Mouse (Mus musculus) cerebellum, postnatal 4 days (tissue): Measurements from ENCODE around the gene Alox8.
A peak's percentile ranks its signal among the peaks of the same experiment; 100 is the strongest.

ENCODE experiments used
- DNase-seq, 2 experiments: peaks; one replicate each; pipeline ENCODE4 v3.0.0; 2022; ENCODE audit warnings: low spot score in 2 of 2, mixed read lengths in 1 of 2

The Alox8 gene

GRCm38 (mm10) chr11:69180120-69180519, 17.5 kb downstream of the Alox8 start:
- no peak for DNase-seq

GRCm38 (mm10) chr11:69179512-69179911, 18.1 kb downstream of the Alox8 start:
- no peak for DNase-seq

GRCm38 (mm10) chr11:69178525-69178924, 19.1 kb downstream of the Alox8 start:
- no peak for DNase-seq

GRCm38 (mm10) chr11:69174722-69175121, 22.9 kb downstream of the Alox8 start:
- DNase-seq: no peak

- no peak for DNase-seq
These were observed 25.0 kb downstream of the Alox8 start for GRCm38 (mm10) chr11:69172606-69173005.

GRCm38 (mm10) chr11:69171626-69172025, 26.0 kb downstream of the Alox8 start:
- DNase-seq: peak in 1 of 2 experiments; percentile 68

GRCm38 (mm10) chr11:69169313-69169712, 28.3 kb downstream of the Alox8 start:
- DNase-seq: no peak

- DNase-seq: peak in 1 of 2 experiments; percentile 40
These were observed 40.8 kb downstream of the Alox8 start, which contains the start of gene Alox12b for GRCm38 (mm10) chr11:69156800-69157199. Gene Alox12b (plus strand): TSS chr11:69156989.

- no peak for DNase-seq
These were observed 42.3 kb downstream of the Alox8 start for GRCm38 (mm10) chr11:69155351-69155750.

GRCm38 (mm10) chr11:69153831-69154230, 43.8 kb downstream of the Alox8 start:
- DNase-seq: no peak

- DNase-seq: no peak
These were observed 46.6 kb downstream of the Alox8 start for GRCm38 (mm10) chr11:69151004-69151403.

GRCm38 (mm10) chr11:69150444-69150843, 47.2 kb downstream of the Alox8 start:
- peak; percentile 55 to 75 for DNase-seq

GRCm38 (mm10) chr11:69149728-69150127, 47.9 kb downstream of the Alox8 start:
- DNase-seq: peak in 1 of 2 experiments; percentile 64

- no peak for DNase-seq
These were observed 49.1 kb downstream of the Alox8 start for GRCm38 (mm10) chr11:69148451-69148960.

GRCm38 (mm10) chr11:69147546-69147945, 50.1 kb downstream of the Alox8 start:
- DNase-seq: no peak

- DNase-seq: no peak
These were observed 62.3 kb downstream of the Alox8 start for GRCm38 (mm10) chr11:69135361-69135760.

GRCm38 (mm10) chr11:69134622-69134968, 63.0 kb downstream of the Alox8 start:
- no peak for DNase-seq
